Mouse (Mus musculus): Measurements from ENCODE around the gene Erc1. TPM values are rescaled to one million over a fixed set of nuclear protein-coding genes. Genes with fewer than 3 reads are reported as not detected.

Gene Erc1
- total RNA-seq, 1 experiment from 2014 or later = 13.9 TPM

DNA sequence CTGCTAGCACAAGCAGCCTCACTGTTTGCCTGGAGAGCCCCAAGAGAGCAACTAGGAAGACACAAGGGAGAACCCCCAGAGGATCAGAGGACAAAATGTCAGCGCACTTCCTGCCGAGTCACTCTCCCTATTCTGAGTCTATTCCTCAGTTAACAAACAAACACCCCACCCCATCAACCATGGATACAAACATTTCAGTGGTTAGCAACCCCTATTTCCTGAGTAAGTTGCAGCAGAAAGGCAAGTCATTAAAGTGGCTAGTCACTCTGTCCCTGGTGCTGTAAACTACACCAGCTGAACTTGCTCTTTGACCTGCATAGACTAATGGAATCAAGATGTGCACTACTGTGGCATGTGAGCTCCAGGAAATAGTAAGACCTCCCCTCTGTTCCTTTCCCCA lies 212.3 kb downstream of the Erc1 start:
- peak; percentile 32; the same call in 1 of the 2 replicates for ATAC-seq (replicated peaks; ENCODE audit: low read depth, poor library complexity, severe bottlenecking)

DNA sequence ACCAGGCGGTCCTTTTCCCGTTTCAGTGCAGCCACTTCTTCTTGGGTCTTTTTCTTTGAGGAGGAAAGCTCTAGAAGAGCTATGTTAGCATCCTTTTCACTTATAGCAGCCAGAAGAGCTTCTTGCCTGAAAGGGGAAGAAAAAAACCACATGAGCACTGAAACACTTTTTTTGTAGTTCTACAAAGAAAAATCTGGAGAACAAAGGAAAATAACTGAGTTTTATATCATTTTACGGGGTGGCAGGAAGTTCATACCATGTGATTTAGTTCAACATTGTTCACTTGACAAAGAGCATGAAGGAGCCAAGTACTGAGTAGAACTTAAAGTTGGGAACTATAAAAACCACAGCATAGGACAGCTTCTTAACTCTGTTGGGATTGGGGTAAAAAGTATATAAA lies 217.3 kb downstream of the Erc1 start:
- ATAC-seq (replicated peaks; ENCODE audit: low read depth, poor library complexity, severe bottlenecking) = no peak

DNA sequence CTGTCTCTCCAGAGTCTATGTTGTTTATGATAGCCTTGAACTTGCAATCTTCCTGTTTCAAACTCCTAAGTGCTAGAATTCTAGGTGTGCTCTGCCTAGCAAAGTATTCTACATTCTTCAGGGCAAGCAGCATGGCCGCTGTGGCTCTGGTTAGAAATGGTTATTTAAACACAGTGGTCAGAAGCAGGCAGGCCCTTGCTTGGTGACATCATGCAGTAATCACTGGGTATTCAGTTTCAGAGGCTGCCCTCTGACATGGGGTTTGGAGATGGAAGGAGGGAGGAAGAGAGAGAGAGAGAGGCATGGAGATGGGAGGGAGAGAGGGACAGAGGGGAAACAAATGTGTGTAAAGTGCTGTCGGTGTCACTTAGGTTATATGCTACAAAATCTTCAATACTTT lies 246.6 kb downstream of the Erc1 start:
- ATAC-seq (replicated peaks; ENCODE audit: low read depth, poor library complexity, severe bottlenecking) = no peak

DNA sequence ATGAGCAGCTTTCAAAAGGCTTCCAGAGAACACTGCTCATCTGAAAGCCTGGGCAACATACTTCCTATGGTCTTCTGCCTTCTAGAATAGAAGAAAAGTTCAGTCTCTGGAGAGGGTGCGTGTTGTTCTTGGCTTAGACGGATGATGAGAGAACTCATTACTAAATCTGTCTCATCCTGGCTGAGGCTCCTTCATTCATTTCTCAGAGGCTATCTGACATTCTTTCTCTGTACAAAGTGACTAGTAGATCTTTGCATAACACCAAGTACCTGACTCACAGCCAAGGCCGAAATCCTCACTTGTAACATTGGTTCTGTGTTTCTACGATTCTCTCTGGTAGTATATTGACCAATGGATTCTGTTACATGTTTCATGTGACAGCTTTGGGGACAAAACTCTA lies 252.5 kb downstream of the Erc1 start:
- no peak for ATAC-seq (replicated peaks; ENCODE audit: low read depth, poor library complexity, severe bottlenecking)

DNA sequence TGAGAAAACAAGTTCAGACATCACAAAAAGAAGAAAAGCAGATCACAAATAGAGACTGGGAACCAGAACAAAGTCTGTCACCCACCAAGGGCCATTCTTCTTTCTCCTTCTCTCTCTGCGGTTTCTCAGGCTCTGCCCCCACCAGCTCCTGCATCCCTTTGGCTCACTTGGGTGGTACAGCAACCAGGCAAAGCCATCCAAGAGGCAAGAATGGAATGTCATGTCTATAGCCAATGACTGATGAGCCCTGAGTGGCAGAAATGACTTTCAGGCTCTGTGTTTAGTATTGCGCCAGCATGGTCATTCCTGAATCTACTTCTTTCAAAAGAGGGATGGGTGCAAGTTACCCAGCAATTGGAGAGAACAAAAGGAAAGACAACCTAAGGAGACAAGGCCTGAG lies 257.1 kb downstream of the Erc1 start:
- ATAC-seq (replicated peaks; ENCODE audit: low read depth, poor library complexity, severe bottlenecking) = no peak

DNA sequence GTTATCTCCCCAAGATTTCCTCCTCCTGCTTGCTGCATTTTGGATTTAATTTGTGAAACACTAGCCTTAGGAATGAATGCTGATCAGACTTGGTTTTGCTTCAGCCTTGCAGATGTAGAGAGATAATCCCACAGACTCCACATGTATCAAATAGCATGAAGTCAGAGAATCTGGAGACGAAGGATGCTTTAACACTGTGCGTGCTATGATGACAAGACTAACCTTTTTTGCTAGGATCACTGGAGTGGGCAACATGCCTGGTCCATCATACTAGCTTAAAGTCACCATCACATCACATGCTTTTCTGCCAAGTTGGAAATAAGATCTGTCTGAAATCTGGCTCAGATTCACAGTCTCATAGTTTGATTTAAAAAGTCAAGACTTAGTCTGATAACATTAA lies 260.1 kb downstream of the Erc1 start:
- ATAC-seq (replicated peaks; ENCODE audit: low read depth, poor library complexity, severe bottlenecking) = no peak

DNA sequence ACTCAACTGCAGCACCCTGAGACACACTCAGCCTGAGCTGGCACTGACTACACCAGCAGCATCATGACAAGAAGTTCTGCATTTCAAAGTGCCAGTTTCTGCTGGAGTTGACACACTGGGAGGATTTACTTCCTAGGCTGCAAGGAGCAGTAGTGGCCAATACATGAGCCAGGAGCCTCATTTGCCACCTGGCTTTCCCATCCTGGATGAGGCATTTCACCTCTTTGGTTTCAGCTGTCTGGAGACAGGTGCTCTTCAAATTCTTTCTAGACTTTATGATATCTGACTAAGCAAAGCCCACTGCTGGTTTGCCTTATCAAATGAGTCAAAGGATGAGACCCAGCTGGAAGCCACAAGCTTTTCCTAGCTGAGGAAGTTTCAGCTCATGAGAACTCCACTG lies 260.5 kb downstream of the Erc1 start:
- no peak for ATAC-seq (replicated peaks; ENCODE audit: low read depth, poor library complexity, severe bottlenecking)

DNA sequence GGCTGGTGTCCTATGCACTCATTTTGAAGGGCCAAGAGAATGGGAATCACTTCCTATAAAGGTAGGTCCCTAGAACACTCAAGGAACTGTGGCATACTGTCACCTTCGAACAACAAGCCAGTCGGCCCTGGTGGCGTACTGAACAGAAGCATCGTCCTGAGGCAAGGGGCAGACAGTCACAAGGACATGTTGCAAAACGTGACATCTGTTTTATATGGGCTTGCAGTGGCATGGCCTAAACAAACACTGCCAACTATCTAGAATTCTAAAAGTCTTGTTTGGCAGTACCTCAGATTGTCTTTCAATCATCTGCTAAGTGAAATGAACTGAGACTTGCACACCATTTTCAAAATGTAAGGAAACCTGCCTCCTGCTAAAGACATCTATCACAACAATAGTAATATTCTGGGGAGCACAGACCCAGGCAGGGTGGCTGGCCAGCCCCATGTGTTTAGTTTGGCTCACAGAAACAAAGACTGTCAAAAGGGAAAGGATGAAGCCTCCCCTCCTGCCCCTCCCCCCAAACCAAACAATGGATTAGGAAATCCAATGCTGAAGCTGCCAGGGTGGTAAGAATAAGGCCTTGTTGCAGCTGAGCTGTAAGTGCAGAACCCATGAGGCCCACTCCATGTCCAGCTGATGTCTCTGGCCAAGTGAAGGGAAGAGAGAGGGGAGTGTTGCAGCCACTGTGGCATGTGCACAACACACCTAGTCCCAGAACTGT lies 262.2 kb downstream of the Erc1 start:
- ATAC-seq (replicated peaks; ENCODE audit: low read depth, poor library complexity, severe bottlenecking) = no peak

DNA sequence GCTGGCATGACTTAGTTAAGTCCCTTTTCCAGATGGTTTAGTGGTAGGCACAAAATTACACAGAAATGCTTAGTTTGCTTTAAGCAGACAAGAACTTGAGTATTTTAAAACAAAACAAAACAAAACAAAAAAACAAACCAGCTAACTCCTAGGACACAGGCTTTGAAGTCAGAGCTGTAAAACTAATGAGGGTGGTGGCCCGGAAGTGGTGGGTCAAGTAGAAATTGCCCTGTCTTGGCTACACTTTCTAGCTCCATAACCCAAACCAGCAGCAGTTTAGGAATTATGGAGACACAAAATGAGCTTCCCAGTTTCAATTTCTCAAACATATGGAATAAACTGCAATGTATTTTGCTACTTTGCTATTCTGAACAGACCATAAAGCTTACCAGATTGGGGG lies 263.9 kb downstream of the Erc1 start:
- no peak for ATAC-seq (replicated peaks; ENCODE audit: low read depth, poor library complexity, severe bottlenecking)

DNA sequence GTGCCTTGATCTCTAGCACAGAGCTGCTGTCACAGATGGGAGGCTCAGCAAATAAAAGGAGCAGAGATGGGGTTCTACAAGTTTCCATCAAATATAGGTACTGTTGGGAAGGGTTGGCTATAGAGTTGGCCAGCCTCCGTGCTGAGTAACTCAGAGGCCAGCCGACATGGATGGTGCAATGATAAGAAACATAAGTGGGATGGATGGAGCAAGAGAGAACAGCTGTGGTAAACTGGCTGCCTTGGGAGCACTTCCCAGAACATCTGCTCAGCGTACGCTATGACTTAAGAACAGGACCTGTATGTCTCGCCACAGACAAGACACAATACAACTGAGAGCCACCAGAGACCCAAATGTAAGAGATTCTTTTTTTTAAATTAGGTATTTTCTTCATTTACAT lies 264.8 kb downstream of the Erc1 start:
- no peak for ATAC-seq (replicated peaks; ENCODE audit: low read depth, poor library complexity, severe bottlenecking)

DNA sequence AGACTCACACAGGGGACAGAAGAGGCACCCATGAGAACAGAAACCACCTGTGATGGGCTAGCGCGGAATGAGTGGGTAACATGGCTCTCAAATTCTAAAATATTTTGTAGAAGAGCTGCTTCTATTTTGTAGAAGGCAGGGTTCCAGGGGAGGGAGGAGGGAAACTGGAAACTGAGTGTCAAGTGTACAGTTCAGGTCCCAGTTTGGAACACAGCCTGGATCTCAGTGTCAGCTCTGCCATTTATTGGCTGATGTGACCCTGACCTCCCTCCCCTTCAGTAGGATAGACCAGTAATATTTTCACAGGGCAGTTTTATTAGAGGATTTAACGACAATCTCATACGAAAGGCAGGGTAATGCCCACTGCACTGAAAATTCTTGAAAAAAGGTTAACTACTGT lies 271.3 kb downstream of the Erc1 start:
- ATAC-seq (replicated peaks; ENCODE audit: low read depth, poor library complexity, severe bottlenecking) = no peak

DNA sequence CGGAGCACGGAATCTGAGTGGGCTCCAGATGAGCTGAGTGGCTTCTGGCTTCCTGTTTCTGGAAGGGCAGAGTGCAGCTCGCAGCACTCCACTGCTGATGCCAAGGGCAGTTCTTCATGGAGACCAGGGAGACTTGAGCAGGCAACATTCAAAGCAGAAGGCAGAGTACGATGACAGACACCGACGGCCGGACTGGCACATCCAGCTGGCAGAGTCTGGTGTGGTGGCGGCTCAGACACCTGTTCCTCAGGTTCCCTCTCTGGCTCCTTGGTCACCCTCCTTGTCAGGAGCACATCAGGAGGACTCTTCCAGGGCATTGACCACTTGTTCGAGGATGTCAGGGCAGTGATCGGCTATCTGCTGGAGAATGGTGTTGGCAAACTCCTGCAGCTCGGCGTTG lies 272.6 kb downstream of the Erc1 start:
- no peak for ATAC-seq (replicated peaks; ENCODE audit: low read depth, poor library complexity, severe bottlenecking)

DNA sequence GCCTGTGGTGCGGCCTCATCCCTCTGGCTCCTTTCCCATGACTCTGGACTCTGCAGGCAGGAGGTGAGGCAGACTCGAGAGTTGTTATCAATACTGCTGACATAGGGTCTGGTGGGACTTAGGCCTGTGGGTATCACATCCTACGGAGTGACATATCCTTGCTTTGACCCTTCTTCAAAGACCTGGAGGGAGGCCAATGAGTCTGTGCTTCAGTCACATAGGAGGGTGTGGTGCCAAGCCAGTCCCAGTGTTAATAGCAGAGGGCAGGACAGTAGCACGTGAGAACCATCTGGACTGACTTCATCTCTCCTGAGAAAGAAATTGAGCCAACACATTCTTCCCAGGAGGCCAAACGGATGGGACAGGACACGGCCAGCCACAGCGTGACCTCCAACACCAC lies 275.7 kb downstream of the Erc1 start:
- ATAC-seq (replicated peaks; ENCODE audit: low read depth, poor library complexity, severe bottlenecking) = no peak

DNA sequence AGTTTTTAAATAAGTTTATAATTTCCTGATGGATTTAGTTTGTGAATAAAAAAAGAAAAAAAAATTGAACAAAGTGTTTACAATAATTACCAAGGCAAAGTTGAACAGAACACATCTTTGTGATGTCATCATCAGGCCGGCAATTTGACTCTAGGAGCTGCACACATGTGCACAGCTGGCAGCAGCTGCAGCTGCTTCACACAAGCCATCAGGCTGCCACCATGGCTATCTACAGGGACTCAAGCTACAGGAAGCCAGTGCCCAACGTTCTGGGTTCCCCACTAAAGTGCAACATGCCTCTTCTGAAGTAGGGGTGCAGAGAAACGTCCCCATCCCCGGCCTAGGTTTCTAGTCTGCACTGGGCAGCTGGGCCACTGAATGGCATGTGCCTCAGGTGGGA lies 277.2 kb downstream of the Erc1 start:
- ATAC-seq (replicated peaks; ENCODE audit: low read depth, poor library complexity, severe bottlenecking) = no peak

DNA sequence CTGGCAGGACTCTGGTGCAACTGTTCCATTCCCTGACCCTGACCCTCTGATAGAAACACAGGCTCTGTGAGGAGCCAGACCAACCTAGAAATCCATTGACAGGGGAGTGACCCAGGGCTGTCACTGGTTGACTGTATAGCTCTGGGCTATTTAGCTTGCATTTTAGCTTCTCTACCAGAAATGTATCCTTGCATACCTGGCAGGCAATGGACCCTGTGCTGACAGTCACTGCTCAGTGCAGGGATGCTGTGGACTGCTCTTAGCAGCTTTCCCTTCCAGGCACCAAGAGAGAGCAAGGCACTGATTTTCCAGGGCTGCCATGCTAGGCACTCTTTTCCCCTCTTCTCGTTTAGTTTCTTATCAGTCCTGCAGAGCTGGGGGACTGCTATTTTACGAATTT lies 279.6 kb downstream of the Erc1 start:
- no peak for ATAC-seq (replicated peaks; ENCODE audit: low read depth, poor library complexity, severe bottlenecking)

DNA sequence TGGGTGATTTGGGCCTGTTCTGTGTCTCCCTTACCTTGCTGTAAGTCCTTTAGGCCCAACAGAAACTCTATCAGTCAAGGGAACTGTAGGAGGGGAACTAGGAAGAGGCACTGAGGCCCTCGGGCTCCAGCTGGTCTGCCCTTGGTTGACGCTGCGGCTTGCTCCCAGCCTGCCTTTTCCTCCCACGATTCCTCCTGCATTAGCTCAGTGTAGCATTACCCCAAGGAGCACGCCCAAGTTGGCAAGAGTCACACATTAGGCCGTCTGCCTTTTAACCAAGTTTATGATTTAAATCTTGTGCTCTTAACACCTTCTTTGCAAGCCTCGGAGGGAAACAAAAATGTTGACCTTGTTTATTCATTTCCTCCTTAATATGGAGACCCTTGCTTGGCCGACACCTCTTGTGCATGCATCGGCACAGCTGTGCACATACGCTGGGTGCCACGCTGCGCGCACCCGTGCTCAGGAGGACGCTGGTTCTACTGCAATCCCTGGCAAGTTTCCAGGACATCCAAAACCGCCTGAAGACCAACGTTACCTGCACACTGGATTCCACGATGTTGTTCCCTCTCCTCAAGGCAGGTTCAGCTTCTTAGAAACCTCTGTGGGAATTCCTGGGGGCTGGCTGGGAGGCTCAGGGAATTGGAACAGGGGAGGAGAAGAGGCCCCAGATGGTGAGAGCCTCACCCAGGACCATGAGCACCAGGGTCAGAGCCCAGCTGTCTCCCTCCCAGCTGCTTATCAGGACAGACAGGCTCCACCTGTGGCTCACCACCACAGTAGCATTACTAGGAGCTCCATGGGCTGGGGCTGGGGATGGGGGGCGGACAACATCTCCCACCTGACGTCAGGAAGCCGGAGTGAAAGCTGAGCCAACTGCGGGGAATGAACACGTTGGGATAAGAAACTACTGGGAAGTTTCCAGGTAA lies 282.3 kb downstream of the Erc1 start:
- ATAC-seq (replicated peaks; ENCODE audit: low read depth, poor library complexity, severe bottlenecking) = no peak

DNA sequence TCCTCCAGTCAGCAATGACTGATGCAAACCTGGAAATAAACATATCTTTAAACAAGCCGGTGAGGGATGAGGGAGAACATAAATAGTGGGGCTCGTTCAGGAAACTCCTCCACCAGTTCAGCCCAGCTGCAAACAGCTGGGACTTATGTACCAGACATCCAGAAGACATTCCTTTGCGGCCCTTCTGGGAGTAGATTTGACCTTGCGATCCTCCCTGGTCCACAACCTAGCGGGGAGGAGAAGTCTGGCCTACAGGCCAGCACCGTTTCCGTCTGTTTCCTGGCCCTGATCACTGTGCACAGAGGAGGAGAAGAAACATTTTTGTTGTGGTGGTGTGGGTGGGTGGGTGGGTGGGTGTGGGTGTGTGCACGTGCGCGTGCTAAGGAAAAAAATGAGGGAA lies 285.4 kb downstream of the Erc1 start:
- no peak for ATAC-seq (replicated peaks; ENCODE audit: low read depth, poor library complexity, severe bottlenecking)

DNA sequence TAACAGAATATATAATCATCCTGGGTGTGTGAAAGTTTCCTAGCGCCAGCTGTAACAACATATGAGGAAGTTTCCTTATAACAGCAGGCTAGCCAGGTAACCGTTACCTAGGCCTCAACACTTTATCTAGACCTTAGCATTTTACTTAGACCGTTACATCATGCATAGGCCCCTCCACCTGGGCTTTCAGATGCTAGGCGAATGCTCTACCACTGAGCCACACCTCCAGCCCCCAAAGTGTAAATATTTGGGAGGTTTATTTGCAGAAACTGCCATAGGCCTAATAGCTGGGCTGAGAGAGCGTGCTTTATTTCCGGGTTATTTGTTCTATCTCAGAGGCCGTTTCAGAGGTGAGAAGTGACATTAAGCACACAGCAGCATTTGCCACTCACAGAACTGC lies 289.1 kb downstream of the Erc1 start:
- no peak for ATAC-seq (replicated peaks; ENCODE audit: low read depth, poor library complexity, severe bottlenecking)

DNA sequence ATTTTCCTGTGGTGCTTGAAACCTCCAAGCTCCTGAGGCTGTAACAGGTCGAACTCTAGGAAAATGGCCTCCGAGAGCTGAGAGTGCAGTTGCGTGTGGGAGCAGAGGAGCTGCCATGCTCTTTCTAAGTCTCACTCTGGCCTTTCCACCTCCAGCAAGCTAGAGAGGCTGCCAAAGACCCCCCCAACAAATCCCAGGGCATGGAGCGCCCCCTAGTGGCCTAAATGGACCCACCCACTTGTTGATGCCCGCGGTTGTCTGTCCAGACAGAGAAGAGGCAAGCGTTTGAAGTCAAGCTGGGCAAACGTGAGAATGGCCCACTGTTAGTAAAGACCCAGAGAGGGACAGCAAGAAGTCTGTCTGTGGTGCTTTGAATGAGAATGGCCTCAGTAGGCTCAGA lies 293.5 kb downstream of the Erc1 start:
- no peak for ATAC-seq (replicated peaks; ENCODE audit: low read depth, poor library complexity, severe bottlenecking)

DNA sequence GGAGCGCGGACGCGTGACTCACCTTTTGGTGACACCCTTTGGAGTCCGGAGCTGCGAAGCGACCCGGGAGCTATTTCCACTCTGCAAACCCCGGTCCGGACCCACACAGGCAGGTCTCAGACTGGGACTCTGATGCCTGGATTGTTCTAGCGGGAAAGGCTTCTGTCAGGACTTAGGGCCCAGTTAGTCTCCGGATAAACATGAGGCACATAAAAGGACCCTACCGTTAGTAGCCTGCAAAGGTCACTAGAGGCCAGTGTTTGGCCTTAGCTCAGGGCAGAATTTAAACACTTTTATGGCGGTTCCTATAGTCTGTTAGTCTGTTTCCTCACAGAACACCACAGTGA lies 303.5 kb downstream of the Erc1 start:
- ATAC-seq (replicated peaks; ENCODE audit: low read depth, poor library complexity, severe bottlenecking) = no peak

DNA sequence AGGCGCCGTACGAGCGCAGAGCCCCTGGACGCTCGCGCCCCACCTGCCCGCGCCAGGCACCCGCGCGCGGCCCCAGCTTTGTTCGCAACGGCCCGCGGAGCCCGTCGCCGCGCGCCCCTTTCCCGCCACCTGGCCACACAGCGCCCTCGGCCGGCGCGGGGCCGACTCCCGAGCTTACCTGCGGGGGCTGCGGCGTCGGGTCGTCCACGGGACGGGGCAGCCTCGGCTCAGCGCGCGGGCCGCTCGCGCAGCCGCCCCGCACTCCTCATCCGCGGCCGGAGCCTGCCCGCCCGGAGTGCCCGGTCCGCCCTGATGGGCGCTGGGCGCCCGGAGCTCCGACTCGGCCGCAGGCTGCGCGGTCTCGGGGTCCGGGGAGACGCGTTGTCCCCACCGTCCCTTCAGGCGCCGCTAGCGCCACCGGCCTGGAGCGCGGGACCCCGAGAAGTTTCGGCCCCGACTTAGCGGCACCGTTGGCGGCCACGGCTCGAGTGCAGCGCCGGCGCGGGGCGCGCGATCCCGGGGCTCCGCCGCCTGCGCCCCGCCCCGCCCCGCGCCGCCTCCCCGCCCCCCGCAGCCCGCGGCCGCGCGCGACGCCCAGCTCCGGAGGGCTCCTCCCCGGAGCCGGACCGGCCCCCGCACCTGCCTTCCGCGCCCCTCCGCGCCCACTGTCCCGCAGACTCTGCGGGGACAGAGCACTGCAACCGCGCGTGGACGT lies 304.0 kb downstream of the Erc1 start, which contains the start of gene Wnt5b:
Gene Wnt5b, minus strand, starts transcription at position 545 of the 715 bp plus-strand sequence.
- 0 out of 2 replicates have a peak, but pooled peaks have one; percentile 24 for ATAC-seq (replicated peaks; ENCODE audit: low read depth, poor library complexity, severe bottlenecking)

All from common myeloid progenitor, adult 5-6 weeks (primary cell).